Mouse (Mus musculus) hematopoietic stem cell, adult 5-6 weeks (primary cell): ENCODE measurements around the gene Opcml. TPM values are rescaled to one million over a fixed set of nuclear protein-coding genes. Genes with fewer than 3 reads are reported as not detected.

Source experiments
- ATAC-seq, 2 experiments: fragments of 125-278 bp in 1 of 2; replicated peaks in 1 of 2; 2 replicates each; pipeline ENCODE4 v1.8.0; 2016 to 2017; ENCODE audit warnings: inconsistent platforms in 2 of 2, mild to moderate bottlenecking in 2 of 2, moderate number of reproducible peaks in 2 of 2, low read depth in 1 of 2, moderate TSS enrichment in 1 of 2; ENCODE audit not compliant: low FRiP score in 2 of 2, poor library complexity in 2 of 2, severe bottlenecking in 2 of 2, insufficient read depth in 1 of 2, low TSS enrichment in 1 of 2
- total RNA-seq: library from RNA; stranded (forward); fragments of 172-1452, 232-1000 nt; gene quantifications from 2 replicates; pipeline ENCODE4 v1.2.3, GENCODE M21; 2017

The Opcml gene
- total RNA-seq, 1 experiment from 2014 or later: not detected

DNA sequence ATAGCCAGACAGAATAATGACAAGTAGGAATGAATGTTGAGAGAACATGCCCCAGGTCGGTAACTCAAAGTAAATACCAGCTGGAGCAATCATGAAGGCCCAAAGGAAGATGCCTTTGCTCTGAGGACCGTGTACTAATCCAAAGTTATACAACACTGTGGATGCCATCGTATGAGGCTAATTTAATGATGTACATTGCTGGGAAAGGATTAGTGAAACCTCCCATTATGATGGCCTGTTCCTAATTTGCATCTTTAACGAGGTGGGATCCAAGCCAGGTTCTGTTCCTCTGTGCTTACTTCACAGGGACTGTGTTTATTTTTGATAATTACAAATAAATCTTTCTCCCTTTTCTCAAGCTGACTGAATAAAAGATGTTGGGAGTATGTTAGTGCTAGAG is 859.5 kb downstream of the Opcml start:
- ATAC-seq: no peak

DNA sequence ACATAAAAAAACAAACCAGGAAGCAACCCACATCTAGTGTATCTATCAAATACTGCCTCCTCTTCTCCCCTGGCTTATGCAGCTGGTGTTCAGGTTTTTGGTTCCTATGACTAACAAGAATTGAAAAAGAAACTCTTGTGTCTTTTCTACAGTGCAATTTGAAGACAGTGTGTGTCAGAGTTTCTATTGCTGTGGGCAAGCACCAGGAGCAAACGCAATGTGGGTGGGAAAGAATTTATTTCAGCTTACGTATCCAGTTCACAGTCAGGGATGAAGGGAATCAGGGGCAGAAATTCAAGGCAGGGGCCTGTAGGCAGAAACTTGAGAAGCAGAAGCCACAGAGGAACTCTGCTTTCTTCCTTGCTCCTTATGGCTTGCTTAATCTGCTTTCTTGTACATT is 869.4 kb downstream of the Opcml start:
- no peak for ATAC-seq

DNA sequence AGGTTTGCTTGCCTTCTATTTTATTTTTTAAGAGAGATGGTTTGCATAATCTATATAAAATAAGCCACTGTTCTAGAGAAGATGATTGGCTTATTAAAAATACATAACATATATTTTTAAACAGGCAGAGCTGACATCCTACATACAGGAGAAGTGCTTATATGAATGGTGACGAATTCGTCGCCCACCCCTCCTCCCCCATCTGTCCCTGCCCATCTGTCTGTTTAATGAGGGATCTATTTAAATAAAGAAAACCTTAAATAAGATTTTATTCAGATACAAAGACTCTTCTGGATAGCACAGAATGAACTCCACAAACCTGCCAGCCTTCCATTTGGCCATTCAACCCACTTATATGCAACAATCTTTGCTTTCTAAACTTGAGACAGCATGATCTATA is 872.3 kb downstream of the Opcml start:
- ATAC-seq: no peak

DNA sequence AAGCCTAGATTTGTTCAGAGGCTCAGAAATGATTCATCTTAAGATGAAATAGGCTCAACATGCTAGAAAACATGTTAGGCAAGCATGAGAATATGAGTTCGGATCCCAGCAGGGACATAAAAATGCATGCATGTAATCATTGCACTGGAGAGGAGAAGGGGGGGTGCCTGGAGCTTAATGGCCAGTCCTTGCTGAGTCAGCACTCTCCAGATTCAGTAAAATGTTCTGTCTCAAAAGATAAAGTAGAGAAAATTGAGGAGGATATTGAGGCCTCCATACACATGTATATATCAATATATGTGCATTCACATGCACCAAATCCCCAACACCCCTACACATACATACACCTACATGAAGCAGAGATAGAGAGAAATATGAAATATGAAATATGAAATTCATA is 889.7 kb downstream of the Opcml start:
- no peak for ATAC-seq

DNA sequence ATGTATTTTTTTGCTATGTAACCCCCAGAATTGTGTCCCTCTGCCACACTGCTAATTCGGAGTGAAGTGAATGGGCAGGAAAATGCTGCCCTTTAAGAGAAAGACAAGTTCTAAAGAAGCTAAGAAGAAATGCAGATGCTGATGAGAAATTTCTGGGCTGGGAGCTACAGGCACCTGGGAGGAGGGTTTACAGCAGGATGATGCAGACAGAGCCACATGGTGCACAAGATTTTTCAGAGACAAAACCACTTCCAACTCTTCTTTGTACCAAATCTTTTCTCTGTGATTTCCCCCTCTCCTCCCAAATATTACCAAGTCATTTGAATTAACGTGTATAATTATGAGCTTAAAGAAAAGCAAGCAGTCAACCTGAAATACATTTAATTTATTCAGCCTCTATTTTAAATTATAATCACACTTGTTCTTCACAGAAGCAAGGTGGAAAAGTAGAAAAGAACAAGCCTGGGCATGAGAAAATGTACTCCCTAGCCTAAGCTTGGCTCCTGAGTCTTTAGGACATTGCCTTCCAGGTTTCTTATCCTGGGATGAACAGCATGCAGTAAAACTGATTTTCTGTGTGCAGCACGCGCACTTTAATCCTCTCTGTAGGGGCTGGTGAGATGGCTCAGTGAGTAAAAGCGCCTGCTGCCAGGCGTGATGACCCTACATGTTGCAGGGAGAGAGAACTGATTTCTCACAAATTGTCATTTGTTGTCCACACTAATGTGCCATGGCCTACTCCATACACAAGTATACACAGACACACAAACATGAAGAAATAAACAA is 890.9 kb downstream of the Opcml start:
- ATAC-seq: no peak

DNA sequence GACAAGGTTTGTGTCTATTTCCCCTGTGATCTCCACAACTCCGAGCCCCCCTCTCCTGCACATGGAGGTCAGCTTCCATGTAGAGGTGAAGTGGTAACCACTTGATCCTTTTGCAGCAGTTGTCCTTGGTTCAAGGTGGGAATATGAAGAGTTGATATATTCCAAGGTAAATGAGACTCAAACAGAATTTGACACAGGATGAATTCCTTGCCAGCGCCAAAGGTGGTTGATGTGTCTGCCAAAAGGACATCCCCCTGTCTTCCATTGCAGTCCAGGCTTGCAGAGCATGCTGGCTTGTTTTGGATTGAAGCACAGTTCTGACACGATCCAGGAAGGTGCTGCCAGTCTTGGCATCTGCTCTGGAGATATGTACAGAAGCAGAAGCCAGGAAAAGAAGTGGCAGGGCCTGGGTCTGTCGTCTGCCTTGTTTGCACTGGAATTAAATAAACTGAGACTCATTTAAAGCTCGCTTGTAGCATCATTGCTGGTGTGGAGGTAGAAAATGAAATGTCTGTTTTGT is 893.4 kb downstream of the Opcml start:
- no peak for ATAC-seq

DNA sequence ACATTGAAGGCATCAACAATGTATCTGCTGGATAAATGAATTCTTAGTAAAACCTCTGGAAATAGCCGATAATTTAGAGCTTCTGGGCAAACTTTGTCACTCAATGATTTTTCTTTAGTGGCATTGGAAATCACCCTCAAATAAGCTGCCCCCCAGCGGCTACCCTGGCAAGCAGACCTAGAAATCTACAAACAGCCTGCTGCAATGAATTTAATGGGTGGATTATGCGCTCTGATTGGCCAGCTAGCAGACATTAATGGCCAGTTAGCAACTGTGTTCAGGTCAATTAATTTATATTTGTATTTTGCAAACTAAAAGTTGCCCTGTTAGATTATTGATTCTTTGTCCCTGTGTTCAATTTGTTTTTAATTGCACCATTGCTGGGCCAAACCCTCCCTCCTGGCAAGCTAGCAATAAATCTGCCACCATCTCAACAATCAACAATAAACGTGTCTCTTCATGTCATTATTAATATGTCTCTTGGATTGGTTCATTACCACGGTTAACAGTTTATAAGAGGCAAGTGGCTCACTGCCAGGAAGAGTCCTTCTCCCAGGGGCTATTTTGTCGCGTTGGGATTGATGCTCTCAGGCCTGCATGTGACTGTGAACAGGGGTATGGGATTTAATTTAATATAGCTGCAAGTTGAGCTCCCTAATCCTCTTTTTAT is 896.5 kb downstream of the Opcml start:
- no peak for ATAC-seq

DNA sequence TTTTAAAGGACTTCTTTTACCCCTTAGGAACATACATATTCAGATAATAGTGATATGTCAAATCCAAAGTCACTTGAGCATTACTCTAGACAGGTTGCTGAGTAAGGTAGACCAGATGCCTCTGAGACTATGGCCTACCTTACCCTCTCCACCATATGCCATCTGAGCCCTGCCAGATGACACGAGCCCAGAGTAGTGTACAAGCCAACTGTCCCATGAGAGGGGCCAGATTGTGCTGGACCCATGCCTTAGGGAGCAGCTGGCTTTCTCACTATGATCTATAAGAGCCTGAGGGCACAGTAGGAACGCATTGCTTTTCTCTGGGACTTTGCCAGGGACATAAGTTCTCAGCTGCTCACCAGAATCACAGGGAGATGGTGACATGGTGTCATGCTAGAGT is 899.6 kb downstream of the Opcml start:
- no peak for ATAC-seq

DNA sequence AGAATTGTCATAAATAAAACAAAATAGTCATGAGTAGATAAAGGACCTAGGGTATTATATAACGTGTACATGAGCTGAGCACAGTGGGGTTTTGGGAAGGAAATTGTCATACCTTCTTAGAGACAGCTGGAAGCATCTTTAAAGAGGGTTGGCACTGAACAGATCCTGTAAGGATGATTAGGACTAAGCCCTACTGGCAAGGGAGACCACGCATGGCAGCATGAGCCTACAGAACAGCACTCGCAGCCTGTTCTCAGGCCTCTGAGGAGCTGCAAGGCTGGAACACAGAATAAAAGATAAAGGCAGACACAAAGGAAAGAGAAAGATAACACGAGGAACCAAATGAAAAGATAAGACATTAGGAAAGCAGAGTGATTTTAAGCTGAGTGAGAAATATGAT is 915.2 kb downstream of the Opcml start:
- no peak for ATAC-seq

DNA sequence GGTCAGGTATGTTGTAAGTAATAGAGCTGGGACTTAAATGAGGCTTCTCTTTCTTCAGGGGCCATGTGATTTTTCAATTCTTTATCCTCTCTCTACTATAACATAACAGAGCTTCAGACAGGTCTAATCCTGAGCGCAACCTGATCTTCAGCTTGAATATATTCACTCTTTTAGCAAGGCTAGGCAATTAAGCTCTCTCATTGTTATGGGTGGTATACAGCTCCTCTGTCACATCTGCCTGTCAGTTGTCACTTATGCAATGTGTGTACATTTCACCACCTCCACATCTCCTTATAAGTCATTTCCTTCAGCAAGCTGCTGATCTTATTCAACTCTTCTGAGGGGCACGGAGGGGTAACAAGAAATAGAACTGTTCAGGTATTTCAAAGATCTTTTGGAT is 924.0 kb downstream of the Opcml start:
- no peak for ATAC-seq

DNA sequence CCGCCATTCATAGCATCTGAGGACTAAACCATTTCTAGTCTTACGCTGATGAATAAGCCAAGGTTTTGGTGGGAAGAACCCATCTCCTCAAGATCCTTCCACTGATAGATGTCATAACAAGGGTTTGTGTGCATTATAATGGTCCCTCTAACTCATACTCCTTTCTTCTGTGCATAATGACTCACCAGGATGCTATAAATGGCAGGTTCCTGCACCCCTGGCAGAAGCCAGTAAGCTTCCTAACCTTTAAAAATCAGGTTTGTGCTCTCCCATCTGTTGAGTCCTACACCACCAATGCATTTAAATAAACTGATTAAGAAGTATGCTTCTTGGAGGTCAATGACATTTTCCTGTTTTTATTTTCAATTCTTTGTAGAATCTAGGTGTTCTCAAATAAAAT is 929.6 kb downstream of the Opcml start:
- no peak for ATAC-seq

DNA sequence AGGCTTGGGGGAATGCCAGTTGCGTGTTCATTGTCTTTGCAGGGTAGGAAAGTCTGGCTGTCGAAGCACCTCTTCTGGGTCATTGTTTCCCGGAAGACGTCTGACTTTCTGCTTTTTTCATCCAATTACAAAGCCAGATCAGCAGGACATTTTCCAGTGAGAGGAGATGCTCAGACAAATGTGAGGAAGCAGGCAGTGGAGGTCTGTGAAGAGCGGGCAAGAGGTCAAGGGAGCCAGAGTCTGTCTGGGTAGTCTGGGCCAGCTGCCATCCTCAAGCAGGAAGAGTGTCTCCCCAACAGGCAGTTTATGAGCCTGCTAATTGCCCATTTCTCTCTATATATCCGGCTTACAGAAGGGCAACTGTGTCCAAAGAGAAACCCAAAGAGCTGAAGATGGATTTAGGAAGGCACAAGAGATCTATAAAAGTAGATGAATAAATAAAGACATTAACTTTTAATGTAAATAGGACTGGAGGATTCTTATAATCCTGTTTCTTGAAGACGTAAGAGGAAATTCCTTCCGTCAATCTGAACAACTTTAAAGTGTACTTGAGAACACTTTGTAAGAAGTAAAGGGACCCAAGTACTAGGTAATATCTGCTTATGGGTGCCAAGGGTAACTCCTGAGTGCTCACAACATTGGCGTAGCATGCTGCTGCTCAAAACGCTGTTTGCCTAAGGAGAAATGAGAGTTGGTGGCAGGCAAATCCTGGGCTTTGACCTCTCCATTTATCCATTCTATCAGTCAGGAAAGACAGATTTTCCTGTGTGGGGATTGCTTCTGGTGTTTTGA is 941.4 kb downstream of the Opcml start:
- ATAC-seq: no peak

DNA sequence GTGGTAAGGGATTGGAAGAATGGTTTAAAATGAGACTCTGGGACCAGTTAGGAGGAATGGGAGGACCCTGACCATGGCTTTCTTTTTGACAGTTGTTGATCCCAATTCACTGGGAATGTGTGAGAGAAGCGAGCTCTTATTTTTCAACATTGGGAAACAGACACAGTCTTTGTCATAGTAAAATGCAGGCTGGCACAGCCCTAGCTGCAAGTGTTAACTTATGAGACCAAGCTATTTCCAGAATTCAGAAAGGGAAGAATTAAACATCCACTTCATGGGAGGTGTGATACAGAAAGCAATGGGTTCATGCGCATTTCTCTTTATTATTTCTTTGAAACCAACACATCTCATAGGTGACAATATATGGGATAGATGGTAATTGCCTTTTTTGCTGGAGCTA is 947.4 kb downstream of the Opcml start:
- ATAC-seq: no peak

DNA sequence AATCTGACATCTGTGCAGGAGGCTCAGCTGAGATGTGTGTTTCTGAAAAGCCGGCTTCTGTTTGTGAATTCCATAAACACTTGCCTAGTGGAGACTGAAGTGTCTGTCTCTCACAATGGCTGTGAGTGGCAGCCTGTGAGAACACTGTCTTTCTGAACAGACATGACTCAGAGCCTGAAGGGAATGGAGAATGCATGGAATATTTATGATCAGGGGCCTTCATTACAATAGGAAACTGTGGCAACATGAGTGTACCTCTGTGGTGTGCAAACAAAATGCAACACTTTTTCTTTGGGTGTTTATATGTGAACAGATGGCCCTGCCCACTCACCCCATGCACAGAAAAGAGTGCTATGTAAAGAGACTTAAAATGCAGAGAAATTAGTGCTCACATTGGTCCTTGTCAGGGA is 947.9 kb downstream of the Opcml start:
- no peak for ATAC-seq

DNA sequence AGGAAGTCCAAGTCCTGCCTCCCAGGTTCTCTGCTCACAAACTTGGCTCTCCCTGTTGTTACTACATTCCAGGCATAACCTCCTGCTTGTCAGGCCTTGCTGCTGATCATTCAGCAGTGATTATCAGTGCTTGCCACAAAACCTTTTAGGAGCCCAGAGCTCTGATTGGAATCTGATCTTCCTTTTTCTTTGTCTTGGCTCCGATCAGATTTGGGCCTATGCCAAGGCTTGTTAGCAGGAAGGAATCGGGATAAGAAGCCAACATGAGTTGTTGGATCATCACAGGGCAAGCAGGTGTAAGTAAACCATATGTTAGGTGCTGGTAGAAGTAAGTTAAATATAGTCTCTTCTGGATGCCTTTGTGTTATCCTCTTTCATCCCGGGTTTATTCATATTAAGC is 954.2 kb downstream of the Opcml start:
- ATAC-seq: no peak

DNA sequence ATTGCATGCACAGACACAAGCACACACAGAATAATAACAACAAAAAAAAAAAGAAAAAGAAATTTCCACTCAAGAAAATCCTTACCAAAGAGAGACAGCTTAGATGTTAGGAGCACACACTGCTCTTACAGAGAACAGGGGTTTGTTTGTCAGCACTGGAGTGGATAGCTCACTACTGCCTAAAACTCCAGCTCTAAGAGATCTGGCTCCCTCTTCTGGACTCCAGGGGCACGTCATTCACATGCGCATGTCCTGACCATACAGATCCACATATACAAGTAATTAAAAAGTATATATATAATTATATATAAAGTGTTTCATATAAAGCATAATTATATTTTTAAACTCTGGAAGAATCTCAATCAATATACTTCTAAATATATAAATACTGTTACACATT is 958.3 kb downstream of the Opcml start:
- peak in 1 of 2 experiments; percentile 49; a peak in 2 of 4 replicates for ATAC-seq

DNA sequence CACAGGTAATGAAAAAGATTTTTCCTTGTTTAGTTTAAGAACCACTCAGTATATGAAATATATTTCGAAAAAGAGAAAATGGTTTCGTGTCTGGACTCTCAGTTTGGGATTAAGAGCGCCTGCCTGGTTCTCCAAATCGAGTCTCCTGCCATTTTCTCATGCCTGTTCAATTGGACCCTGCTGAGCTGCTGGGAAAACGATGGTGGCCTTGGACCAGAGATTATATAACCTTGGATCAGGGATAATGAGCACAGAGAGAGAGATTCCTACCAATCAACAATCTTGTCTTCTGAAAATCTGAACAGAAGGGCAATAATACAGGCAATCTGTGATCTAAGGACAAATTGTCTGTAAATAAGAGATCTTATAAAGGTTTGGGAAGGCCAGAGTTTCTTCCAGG is 962.3 kb downstream of the Opcml start:
- no peak for ATAC-seq

DNA sequence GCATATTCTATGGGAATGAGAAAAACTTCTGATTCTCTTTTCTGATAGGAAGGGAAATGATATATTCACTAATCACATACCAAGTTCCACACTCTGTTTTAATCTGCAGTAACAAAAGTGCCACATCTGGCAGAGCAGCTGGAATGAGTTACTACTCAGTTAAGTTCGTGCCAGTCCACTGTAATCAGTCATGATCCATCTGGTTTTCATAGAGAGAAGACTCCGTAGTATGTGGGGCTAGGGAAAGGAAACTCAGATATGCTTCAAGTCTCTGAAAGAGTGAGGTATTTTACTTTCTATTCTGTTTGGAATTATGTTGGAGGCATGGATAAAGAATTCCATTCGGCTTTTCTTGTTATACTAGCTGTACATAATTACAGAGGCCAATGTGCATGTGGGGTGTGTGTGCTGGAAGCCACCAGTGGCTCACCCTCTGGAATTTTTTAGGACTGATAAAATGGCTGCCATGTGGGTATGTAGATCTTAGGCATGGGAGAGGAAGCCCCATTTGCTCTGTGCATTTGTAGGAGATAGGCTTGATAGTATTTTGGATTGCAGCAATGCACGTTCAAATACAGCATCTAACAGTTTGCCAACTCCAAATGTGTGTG is 966.4 kb downstream of the Opcml start:
- no peak for ATAC-seq
